Mouse (Mus musculus) stomach, embryonic 15.5 days (tissue): ENCODE measurements around the gene Ubox5. TPM values are rescaled to one million over a fixed set of nuclear protein-coding genes. Genes with fewer than 3 reads are reported as not detected.
A peak's percentile ranks its signal among the peaks of the same experiment; 100 is the strongest.

ENCODE experiments used
- ATAC-seq: fragments of 200-750 bp; cut with Nextera tagmentation; 2 replicates; pipeline ENCODE4 v1.8.0; 2017; ENCODE audit warnings: low read depth, moderate number of reproducible peaks, moderate TSS enrichment; ENCODE audit not compliant: insufficient read depth, low FRiP score
- H3K27ac ChIP-seq: fragments of 300-500 bp; sonication (generic); 2 replicates; pipeline ENCODE4 v1.5.1; 2015; ENCODE audit warnings: mild to moderate bottlenecking, inconsistent platforms
- H3K27me3 ChIP-seq: fragments of 300-500 bp; sonication (generic); replicated peaks from 2 replicates; pipeline ENCODE4 v1.6.1; 2015; ENCODE audit warnings: inconsistent platforms
- H3K36me3 ChIP-seq: fragments of 300-500 bp; sonication (generic); 2 replicates; pipeline ENCODE4 v1.6.1; 2015; ENCODE audit warnings: inconsistent platforms
- H3K4me1 ChIP-seq: fragments of 300-500 bp; sonication (generic); 2 replicates; pipeline ENCODE4 v1.6.1; 2015; ENCODE audit warnings: inconsistent platforms
- H3K4me2 ChIP-seq: fragments of 300-500 bp; sonication (generic); 2 replicates; pipeline ENCODE4 v1.6.1; 2015; ENCODE audit warnings: mild to moderate bottlenecking, inconsistent platforms
- H3K4me3 ChIP-seq: fragments of 300-500 bp; sonication (generic); replicated peaks from 2 replicates; pipeline ENCODE4 v1.5.1; 2015; ENCODE audit warnings: inconsistent platforms
- H3K9ac ChIP-seq: fragments of 300-500 bp; sonication (generic); 2 replicates; pipeline ENCODE4 v1.6.1; 2015; ENCODE audit warnings: inconsistent platforms
- H3K9me3 ChIP-seq: fragments of 300-500 bp; sonication (generic); 2 replicates; pipeline ENCODE4 v1.6.1; 2016; ENCODE audit warnings: inconsistent platforms
- WGBS: fragments of 180-500 bp; shearing (Covaris S2); methylation state at CpG from one replicate; pipeline ENCODE4 v1.1.7; 2015; 5-methylcytosine and 5-hydroxymethylcytosine counted together
- polyA plus RNA-seq: library from polyadenylated mRNA; unstranded; fragments of >200 nt; fragmentation: Nextera tagmentation; extraction: Ambion mirVana; gene quantifications from 2 replicates; pipeline ENCODE4 v1.2.1, GENCODE M21; 2015

The Ubox5 gene
- polyA plus RNA-seq, 1 experiment from 2014 or later, result 10.4 TPM

- Histone ChIP-seq H3K9ac (no peak overlapping the region), H3K4me2 (no peak overlapping the region), H3K27me3 (peaks cover 22% of the 10 kb centered on the region; the same call in 1 of the 2 replicates), H3K27ac (no peak overlapping the region), H3K9me3 (no peaks in the 10 kb centered on the region), H3K4me3 (no peak overlapping the region), H3K4me1 (peaks cover 30% of the 10 kb centered on the region), H3K36me3 (0 out of 2 replicates have a peak, but pooled peaks cover 3% of the 10 kb centered on the region)
- ATAC-seq, result no peak
- WGBS, result 59% methylated on average over 5 of the region's 5 CpGs
Observed at GRCm38 (mm10) chr2:130632887-130633675, 3.2 kb upstream of the Ubox5 start.

GRCm38 (mm10) chr2:130632416-130632815 is 2.6 kb upstream of the Ubox5 start:
- Histone ChIP-seq H3K4me2 (no peak overlapping the region), H3K4me1 (peaks cover 30% of the 10 kb centered on the region), H3K27me3 (peaks cover 22% of the 10 kb centered on the region; the same call in 1 of the 2 replicates), H3K9ac (no peak overlapping the region), H3K36me3 (0 out of 2 replicates have a peak, but pooled peaks cover 3% of the 10 kb centered on the region), H3K4me3 (no peak overlapping the region), H3K9me3 (no peaks in the 10 kb centered on the region), H3K27ac (no peak overlapping the region)
- no peak for ATAC-seq
- WGBS, result 68% methylated on average over 1 of the region's 1 CpGs

DNA sequence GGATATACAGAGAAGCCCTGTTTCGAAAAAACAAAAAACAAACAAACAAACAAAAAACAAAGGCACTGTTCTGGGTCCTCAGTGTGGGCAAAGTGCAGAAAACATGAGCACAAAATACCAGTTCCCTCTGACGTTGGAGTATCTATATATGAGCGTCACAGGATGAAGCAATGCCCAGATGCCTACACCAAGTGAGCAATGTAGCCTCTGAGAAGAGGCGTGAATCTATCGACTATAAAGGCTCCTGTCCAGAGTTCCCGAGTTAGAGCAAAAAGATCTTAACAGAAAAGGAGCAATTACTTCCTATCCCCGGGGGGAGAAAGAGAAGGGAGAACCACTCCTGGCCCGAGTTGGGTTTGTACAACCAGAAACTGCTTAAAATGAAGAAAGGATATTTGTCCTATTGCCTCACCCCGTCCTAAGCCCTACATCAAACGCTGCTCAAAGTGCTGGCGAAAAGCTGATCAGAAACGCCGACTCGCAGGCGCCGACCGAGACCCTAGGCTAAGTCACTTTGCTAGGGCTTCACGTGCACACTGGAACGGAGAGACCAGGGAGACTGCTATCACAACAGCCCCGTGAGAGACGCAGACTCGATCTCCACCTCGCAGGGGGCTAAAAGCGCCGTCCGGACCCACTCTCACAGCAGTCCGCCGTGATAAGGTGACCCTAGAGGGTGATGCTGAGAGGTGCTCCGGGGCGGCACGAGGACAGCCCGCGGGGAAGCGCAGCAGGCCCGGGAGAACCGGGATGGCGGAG is 579 bp downstream of the Ubox5 start:
- ATAC-seq, result peak; percentile 28; the same call in 1 of the 2 replicates
- H3K4me1 ChIP-seq, result peaks cover 9% of the 10 kb centered on the region
- peak overlapping the region; percentile 82 for H3K4me2 ChIP-seq
- H3K36me3 ChIP-seq, result peaks cover 15% of the 10 kb centered on the region; the same call in 1 of the 2 replicates
- H3K27me3 ChIP-seq, result 0 out of 2 replicates have a peak, but pooled peaks cover 4% of the 10 kb centered on the region
- H3K4me3 ChIP-seq, result peak overlapping the region; percentile 95
- 2% methylated on average over 37 of the region's 37 CpGs for WGBS
- peak overlapping the region; percentile 71 for H3K27ac ChIP-seq
- H3K9ac ChIP-seq, result peak overlapping the region; percentile 94
- no peaks in the 10 kb centered on the region for H3K9me3 ChIP-seq

DNA sequence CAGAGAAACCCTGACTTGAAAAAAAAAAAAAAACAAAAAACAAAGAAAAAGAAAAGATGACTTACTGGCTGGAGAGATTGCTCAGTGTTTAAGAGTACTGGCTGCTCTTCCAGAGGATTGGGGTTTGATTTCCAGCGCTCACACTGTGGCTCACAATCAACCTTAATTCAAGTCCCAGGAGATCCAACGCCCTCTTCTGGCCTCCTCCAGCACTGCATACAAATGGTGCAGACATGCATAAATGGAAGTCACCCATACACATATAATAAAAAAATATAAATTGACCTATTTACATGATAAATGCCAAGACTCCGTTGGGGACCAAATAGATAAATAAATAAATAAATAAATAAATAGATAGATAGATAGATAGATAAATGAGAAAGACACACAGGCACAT is 1.4 kb downstream of the Ubox5 start:
- 58% methylated on average over 3 of the region's 3 CpGs for WGBS
- no peak for ATAC-seq
- H3K36me3 ChIP-seq, result peaks cover 12% of the 10 kb centered on the region; the same call in 1 of the 2 replicates
- H3K4me2 ChIP-seq, result peak overlapping the region; percentile 82
- peaks cover 8% of the 10 kb centered on the region for H3K4me1 ChIP-seq
- H3K9ac ChIP-seq, result no peak overlapping the region
- no peaks in the 10 kb centered on the region for H3K27me3 ChIP-seq
- H3K27ac ChIP-seq, result no peak overlapping the region
- H3K9me3 ChIP-seq, result no peaks in the 10 kb centered on the region
- H3K4me3 ChIP-seq, result peak overlapping the region; percentile 95; the same call in 1 of the 2 replicates

DNA sequence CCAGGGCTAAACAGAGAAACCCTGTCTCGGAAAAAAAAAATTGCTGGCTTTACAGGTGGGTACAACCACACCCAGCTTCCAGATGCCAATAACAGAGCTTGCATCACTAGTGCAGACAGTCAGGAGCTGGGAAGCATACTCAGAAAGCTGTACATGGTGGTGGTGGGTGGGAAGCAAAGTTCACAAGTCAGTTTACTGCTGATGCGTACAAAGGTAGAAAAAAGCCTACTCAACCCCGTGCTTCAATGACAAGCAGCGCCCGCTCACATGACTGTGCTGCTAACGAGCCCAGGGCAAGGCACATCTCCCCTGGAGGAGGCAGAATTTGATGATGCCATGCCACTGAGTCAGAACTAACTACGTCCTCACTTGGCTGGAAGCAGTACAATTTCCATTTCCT is 10.9 kb downstream of the Ubox5 start:
- Histone ChIP-seq H3K27ac (no peak overlapping the region), H3K9ac (no peak overlapping the region), H3K9me3 (no peaks in the 10 kb centered on the region), H3K4me2 (no peak overlapping the region), H3K27me3 (no peaks in the 10 kb centered on the region), H3K4me1 (no peaks in the 10 kb centered on the region), H3K36me3 (peaks cover 32% of the 10 kb centered on the region), H3K4me3 (no peak overlapping the region)
- no peak for ATAC-seq
- 87% methylated on average over 7 of the region's 7 CpGs for WGBS

- Histone ChIP-seq H3K4me3 (no peak overlapping the region), H3K9me3 (no peaks in the 10 kb centered on the region), H3K36me3 (peaks cover 23% of the 10 kb centered on the region), H3K9ac (no peak overlapping the region), H3K4me1 (no peaks in the 10 kb centered on the region), H3K27ac (no peak overlapping the region), H3K27me3 (no peaks in the 10 kb centered on the region), H3K4me2 (no peak overlapping the region)
- no peak for ATAC-seq
- WGBS, result 71% methylated on average over 3 of the region's 3 CpGs
Observed at GRCm38 (mm10) chr2:130613091-130613490, 16.7 kb downstream of the Ubox5 start.

- Histone ChIP-seq H3K4me3 (no peak overlapping the region), H3K27ac (no peak overlapping the region), H3K9ac (no peak overlapping the region), H3K4me1 (no peaks in the 10 kb centered on the region), H3K9me3 (no peaks in the 10 kb centered on the region), H3K27me3 (no peaks in the 10 kb centered on the region), H3K36me3 (peaks cover 24% of the 10 kb centered on the region), H3K4me2 (no peak overlapping the region)
- 84% methylated on average over 4 of the region's 4 CpGs for WGBS
- no peak for ATAC-seq
Observed at GRCm38 (mm10) chr2:130602195-130602594, 27.6 kb downstream of the Ubox5 start.

- no peak overlapping the region for H3K27ac ChIP-seq
- H3K9me3 ChIP-seq, result no peaks in the 10 kb centered on the region
- H3K4me2 ChIP-seq, result no peak overlapping the region
- 72% methylated on average over 3 of the region's 3 CpGs for whole genome bisulfite sequencing
- no peaks in the 10 kb centered on the region for H3K27me3 ChIP-seq
- no peak overlapping the region for H3K9ac ChIP-seq
- H3K4me1 ChIP-seq, result no peaks in the 10 kb centered on the region
- ATAC-seq, result no peak
- H3K36me3 ChIP-seq, result peaks cover 34% of the 10 kb centered on the region
- no peak overlapping the region for H3K4me3 ChIP-seq
Observed at GRCm38 (mm10) chr2:130598399-130598798, 31.4 kb downstream of the Ubox5 start.

- peaks cover 28% of the 10 kb centered on the region for H3K36me3 ChIP-seq
- no peak overlapping the region for H3K4me3 ChIP-seq
- no peaks in the 10 kb centered on the region for H3K9me3 ChIP-seq
- ATAC-seq, result no peak
- H3K4me2 ChIP-seq, result no peak overlapping the region
- H3K27me3 ChIP-seq, result no peaks in the 10 kb centered on the region
- H3K4me1 ChIP-seq, result no peaks in the 10 kb centered on the region
- 10% methylated on average over 1 of the region's 1 CpGs for WGBS
- no peak overlapping the region for H3K27ac ChIP-seq
- H3K9ac ChIP-seq, result no peak overlapping the region
Observed at GRCm38 (mm10) chr2:130597601-130598010, 32.2 kb downstream of the Ubox5 start.

DNA sequence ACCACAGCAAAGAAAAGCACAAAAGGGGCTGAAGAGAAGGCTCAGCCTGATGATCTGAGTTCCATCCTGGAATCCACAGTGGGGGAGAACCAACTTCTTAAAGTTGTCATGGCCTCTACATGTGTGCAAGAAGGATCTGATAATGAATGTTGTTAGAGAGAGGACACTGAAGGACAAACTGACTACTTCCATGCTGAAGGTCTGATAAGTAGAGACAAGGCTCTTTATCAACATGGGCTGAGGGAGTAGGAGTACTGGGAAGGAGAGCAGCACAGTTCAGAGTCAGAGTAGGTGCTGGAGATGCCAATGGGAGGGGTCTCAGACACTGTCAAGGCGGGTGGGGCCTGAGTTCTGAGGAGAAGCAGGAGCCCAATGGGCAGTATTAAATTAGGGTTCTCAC is 34.2 kb downstream of the Ubox5 start:
- ATAC-seq, result no peak
- no peak overlapping the region for H3K4me2 ChIP-seq

DNA sequence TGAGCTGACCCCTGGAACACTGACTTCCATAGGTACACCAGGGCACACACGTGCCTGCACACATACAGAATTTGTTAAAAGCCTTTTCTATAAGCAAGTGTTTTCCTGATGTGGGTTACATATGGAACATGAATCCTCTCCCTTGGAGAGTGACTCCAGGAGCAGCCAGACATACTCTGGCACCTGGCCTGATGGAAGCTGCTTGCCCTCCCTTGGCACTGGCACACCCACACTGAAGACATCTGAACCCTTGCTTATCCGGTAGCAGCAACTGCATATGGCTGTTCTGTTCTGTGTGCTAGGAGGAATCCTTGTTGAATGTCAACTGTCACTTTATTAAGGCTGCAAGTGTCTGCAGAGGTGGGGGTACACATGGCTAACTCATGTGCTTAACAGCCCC is 38.8 kb downstream of the Ubox5 start:
- no peaks in the 10 kb centered on the region for H3K27me3 ChIP-seq
- peaks cover 17% of the 10 kb centered on the region; the same call in 1 of the 2 replicates for H3K36me3 ChIP-seq
- no peak overlapping the region for H3K4me3 ChIP-seq
- no peak overlapping the region for H3K9ac ChIP-seq
- no peak overlapping the region for H3K4me2 ChIP-seq
- no peaks in the 10 kb centered on the region for H3K4me1 ChIP-seq
- WGBS, result 95% methylated on average over 2 of the region's 2 CpGs
- H3K27ac ChIP-seq, result no peak overlapping the region
- no peak for ATAC-seq
- H3K9me3 ChIP-seq, result no peaks in the 10 kb centered on the region

More for the DNA sequence above, 34.2 kb downstream of the Ubox5 start:
- WGBS, result 83% methylated on average over 1 of the region's 1 CpGs
- Histone ChIP-seq H3K9me3 (no peaks in the 10 kb centered on the region), H3K27me3 (no peaks in the 10 kb centered on the region), H3K36me3 (peaks cover 37% of the 10 kb centered on the region), H3K9ac (no peak overlapping the region), H3K27ac (no peak overlapping the region), H3K4me1 (no peaks in the 10 kb centered on the region), H3K4me3 (no peak overlapping the region)

- ATAC-seq, result no peak
- WGBS, result 77% methylated on average over 2 of the region's 2 CpGs
- Histone ChIP-seq H3K36me3 (peaks cover 13% of the 10 kb centered on the region; the same call in 1 of the 2 replicates), H3K4me3 (no peak overlapping the region), H3K9me3 (no peaks in the 10 kb centered on the region), H3K4me2 (no peak overlapping the region), H3K27me3 (no peaks in the 10 kb centered on the region), H3K4me1 (no peaks in the 10 kb centered on the region), H3K9ac (no peak overlapping the region), H3K27ac (no peak overlapping the region)
Observed at GRCm38 (mm10) chr2:130589761-130590160, 40.1 kb downstream of the Ubox5 start.
